Mouse (Mus musculus) embryo, embryonic 10.5 days (tissue): ENCODE data around the gene Aebp2.
A peak's percentile ranks its signal among the peaks of the same experiment; 100 is the strongest.
"Not testable (repeated sequence)": the region's sequence is repeated elsewhere in the genome, so short reads cannot be mapped to it uniquely, and the experiment has no call there.

Experiments
- DNase-seq: peaks from one replicate; pipeline ENCODE4 v3.0.0-alpha.2; 2015; ENCODE audit warnings: low spot score

The Aebp2 gene

GRCm38 (mm10) chr6:140622391-140623225, at the start of gene Aebp2:
Gene Aebp2 (plus strand): TSS chr6:140622663.
- no peak for DNase-seq

GRCm38 (mm10) chr6:140574943-140575342, 47.5 kb upstream of the Aebp2 start:
- DNase-seq, result no peak

- no peak for DNase-seq
Observed at GRCm38 (mm10) chr6:140576133-140576532, 46.3 kb upstream of the Aebp2 start.

GRCm38 (mm10) chr6:140576961-140577821, 45.3 kb upstream of the Aebp2 start:
- DNase-seq, result no peak

- DNase-seq, result no peak
Observed at GRCm38 (mm10) chr6:140577822-140578170, 44.7 kb upstream of the Aebp2 start.

- DNase-seq, result not testable (repeated sequence)
Observed at GRCm38 (mm10) chr6:140578985-140579384, 43.5 kb upstream of the Aebp2 start.

- DNase-seq, result no peak
Observed at GRCm38 (mm10) chr6:140580170-140580569, 42.3 kb upstream of the Aebp2 start.

- no peak for DNase-seq
Observed at GRCm38 (mm10) chr6:140586714-140587259, 35.7 kb upstream of the Aebp2 start.

GRCm38 (mm10) chr6:140591331-140591730, 31.1 kb upstream of the Aebp2 start:
- DNase-seq, result no peak

GRCm38 (mm10) chr6:140592713-140593112, 29.8 kb upstream of the Aebp2 start:
- no peak for DNase-seq

- DNase-seq, result no peak
Observed at GRCm38 (mm10) chr6:140593420-140594170, 28.9 kb upstream of the Aebp2 start.

GRCm38 (mm10) chr6:140595551-140595950, 26.9 kb upstream of the Aebp2 start:
- DNase-seq, result not testable (repeated sequence)

- peak; percentile 32 for DNase-seq
Observed at GRCm38 (mm10) chr6:140597381-140598329, 24.8 kb upstream of the Aebp2 start.

- no peak for DNase-seq
Observed at GRCm38 (mm10) chr6:140598516-140598915, 23.9 kb upstream of the Aebp2 start.

- no peak for DNase-seq
Observed at GRCm38 (mm10) chr6:140599337-140599736, 23.1 kb upstream of the Aebp2 start.

GRCm38 (mm10) chr6:140600671-140601070, 21.8 kb upstream of the Aebp2 start:
- not testable (repeated sequence) for DNase-seq

- DNase-seq, result no peak
Observed at GRCm38 (mm10) chr6:140601175-140601574, 21.3 kb upstream of the Aebp2 start.

- peak; percentile 71 for DNase-seq
Observed at GRCm38 (mm10) chr6:140603228-140603944, 19.1 kb upstream of the Aebp2 start.

GRCm38 (mm10) chr6:140605173-140605572, 17.3 kb upstream of the Aebp2 start:
- not testable (repeated sequence) for DNase-seq

GRCm38 (mm10) chr6:140605732-140606131, 16.7 kb upstream of the Aebp2 start:
- DNase-seq, result no peak
